Mouse (Mus musculus) C2C12 (cell line): ENCODE data around the gene Tada3.

ENCODE experiments used
- CTCF ChIP-seq: IDR thresholded peaks from one replicate; pipeline ENCODE4 v1.5.1; 2011; ENCODE audit not compliant: control insufficient read depth, insufficient read depth, insufficient read length
- MAX ChIP-seq: IDR thresholded peaks from one replicate; pipeline ENCODE4 v1.6.1; 2011; ENCODE audit warnings: mild to moderate bottlenecking, control low read depth
- USF1 ChIP-seq: IDR thresholded peaks from one replicate; pipeline ENCODE4 v1.6.1; 2011; ENCODE audit warnings: low read depth, mild to moderate bottlenecking, control low read depth, moderate library complexity

DNA sequence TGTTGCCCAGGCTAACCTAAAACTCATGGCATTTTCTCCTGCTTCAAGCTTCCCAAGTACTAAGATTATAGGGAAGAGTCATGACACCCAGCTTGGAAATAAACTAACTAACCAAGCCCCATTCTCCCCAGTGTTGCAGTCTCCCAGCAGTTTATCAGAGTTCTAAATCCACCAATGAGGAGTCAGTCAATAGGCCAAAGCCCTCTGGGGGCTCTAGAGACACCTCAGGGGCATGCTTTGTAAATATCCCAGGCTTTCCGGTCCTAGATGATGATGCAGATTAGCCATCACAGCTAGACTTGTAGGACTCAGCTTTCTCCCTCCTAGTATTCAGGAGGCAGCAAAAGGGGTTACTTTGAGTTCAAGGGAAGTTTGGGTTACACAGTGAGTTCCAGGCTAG lies 32.3 kb upstream of the Tada3 start:
- TF ChIP-seq USF1: no peak
- no peak for TF ChIP-seq CTCF
- no peak for TF ChIP-seq MAX
